Mouse (Mus musculus) megakaryocyte, embryonic 14.5 days (primary cell): ENCODE measurements around the gene Gm19668.

Experiments used
- FLI1 ChIP-seq: IDR thresholded peaks from 2 replicates; pipeline ENCODE4 v1.6.1; 2012; ENCODE audit warnings: low read length, inconsistent platforms, mixed read lengths
- GATA1 ChIP-seq: IDR thresholded peaks from 3 replicates; pipeline ENCODE4 v1.6.1; 2012; ENCODE audit warnings: mixed read lengths, low read length, inconsistent platforms, borderline replicate concordance

GRCm38 (mm10) chr10:77839006-77839405 is 40.1 kb upstream of the Gm19668 start:
- TF ChIP-seq GATA1: no peak
- no peak for TF ChIP-seq FLI1
